Mouse (Mus musculus): Measurements from ENCODE around the gene Brix1.
"Not testable (repeated sequence)": the region's sequence is repeated elsewhere in the genome, so short reads cannot be mapped to it uniquely, and the experiment has no call there.

The Brix1 gene

DNA sequence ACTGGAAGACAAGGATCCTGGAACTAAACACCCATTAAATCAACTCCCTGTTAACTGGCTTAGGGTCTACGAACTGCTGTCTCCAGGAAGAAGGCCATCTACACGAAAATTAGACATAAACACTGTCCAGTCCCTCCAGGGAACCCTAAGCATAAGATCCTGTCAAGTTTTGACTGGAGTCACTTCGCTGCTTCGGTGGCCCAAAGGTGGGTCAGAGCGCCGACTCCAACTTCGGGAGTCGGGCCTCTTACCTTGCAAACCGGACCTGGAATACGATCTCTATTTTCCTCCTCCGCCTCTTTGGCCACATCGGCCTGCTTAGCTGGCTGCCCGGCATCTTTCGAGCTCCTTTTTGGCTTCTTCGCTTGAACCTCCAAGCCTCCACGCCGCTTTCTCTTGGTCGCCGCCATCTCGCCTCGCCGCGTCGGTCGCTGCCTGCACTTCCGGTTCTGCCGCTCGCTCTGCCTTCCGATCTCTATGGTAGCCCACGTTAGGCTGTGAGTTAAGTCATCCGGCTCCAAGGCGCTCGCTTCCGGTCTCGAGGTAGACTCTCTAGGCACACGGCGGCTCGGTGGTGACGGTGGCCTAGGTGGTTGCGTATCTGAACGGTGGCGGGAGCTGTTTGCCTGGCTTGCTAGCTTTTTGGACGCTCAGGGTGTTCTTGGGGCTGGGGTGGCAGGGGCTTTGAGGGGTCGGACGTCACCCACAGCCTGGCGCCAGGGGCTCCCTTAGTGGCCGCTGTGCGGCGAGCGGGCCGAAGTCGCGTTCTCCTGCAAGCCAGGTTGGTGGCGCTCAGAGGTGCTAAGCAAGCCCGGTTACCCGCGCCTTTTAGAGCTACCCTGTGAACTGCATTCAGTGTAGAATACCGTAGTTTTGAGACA is at the start of gene Brix1, which contains the start of gene Rad1:
TSS of gene Brix1 (minus strand) at position 464 of the 881 bp plus-strand sequence.
TSS of gene Rad1 (plus strand) at position 535 of the 881 bp plus-strand sequence.
- DNase-seq (ENCODE audit: low read depth, low spot score), result peak; percentile 98

DNA sequence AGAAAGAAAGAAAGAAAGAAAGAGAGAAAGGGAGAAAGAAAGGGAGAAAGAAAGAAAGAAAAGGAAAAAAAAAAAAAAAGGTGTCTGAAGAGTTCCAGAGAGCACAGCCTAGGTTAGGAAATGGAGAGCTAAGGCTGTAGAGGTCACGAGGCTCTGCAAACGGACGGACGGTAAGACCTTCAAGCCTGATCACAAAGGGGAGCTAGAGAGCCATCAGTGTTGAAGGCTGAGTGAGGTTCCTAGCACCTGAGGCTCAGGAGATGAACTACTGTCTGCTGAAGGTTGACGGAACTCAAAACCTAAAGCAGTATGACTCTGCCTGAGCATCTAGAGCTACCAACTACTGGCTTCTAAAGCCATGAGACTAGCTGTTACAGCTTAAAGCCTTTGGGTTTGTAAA is 48.8 kb upstream of the Brix1 start:
- DNase-seq (ENCODE audit: low read depth, low spot score), result no peak

DNA sequence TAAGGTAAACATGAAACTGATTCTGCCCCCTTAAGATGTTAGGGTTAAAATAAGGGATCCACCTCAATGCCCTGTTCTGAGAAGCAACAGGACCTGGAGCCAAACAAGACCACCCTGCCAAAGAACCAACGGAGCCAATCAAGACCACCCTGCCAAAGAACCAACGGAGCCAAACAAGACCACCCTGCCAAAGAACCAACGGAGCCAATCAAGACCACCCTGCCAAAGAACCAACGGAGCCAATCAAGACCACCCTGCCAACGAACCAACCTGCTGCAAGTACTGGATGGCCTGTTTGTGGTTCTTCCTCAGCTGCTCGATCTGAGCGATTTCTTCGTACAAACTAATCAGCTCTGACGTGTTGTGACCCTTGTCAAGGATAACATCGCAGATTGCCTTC is 47.6 kb upstream of the Brix1 start:
- DNase-seq (ENCODE audit: low read depth, low spot score), result not testable (repeated sequence)

DNA sequence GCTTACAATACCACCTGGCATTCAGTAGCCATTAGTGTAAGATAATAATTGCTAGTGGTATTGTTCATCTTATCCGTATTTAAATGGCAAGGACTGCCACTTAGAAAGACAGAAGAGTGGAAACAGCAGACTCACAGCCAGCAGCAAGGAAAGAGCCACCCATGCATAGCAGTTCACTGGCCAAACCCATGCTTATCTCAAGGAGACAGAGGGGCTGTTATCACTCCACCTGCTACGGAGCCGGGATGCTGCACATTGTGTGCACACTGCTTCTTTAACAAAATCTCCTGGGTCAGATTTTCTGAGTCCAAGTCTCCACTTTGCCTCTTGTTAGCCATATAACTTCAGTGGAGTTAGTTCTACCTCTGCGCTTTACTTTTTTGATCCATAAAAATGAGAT is 45.6 kb upstream of the Brix1 start:
- DNase-seq (ENCODE audit: low read depth, low spot score), result no peak

DNA sequence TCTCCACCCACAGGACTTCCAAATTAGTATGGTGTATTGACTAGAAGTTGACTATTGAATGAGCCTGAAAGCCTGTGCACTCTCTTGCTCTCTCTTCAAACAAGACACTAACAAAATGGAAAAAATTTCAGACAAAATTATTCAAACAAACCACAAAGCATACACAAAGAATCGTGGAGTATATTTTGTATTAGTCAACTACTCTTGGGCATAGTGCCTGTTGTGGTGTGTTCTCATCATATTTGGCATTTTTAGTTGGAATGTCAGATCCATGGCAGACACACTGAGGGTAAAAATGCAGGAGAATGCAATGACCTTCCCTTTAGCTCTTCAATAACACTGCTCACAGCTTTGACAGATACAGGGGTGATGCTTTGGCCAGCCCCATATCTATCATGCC is 40.1 kb upstream of the Brix1 start:
- DNase-seq (ENCODE audit: low read depth, low spot score), result no peak

DNA sequence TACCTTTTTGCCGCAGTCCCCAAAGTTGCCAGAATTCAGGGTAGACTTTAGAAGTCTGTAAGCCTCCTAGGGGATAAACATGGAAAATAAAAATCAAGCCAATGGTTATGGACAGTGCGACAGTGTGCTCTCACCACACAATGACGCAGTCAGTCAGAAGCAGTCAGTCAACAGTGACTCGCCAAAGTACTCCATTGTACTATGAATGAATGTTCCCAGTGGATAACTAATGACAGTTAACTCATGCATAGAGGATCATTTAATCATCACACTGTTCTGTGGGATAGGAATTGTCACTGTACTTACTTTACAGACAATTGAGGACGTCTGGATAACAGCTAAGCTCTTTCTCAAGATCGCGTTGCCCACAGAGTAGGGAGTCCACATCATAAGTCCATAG is 29.4 kb upstream of the Brix1 start:
- DNase-seq (ENCODE audit: low read depth, low spot score), result no peak

GRCm38 (mm10) chr15:10506099-10506498 is 20.4 kb upstream of the Brix1 start:
- DNase-seq (ENCODE audit: low read depth, low spot score), result no peak

- DNase-seq (ENCODE audit: low read depth, low spot score), result no peak
Observed at GRCm38 (mm10) chr15:10500838-10501719, 15.3 kb upstream of the Brix1 start.

DNA sequence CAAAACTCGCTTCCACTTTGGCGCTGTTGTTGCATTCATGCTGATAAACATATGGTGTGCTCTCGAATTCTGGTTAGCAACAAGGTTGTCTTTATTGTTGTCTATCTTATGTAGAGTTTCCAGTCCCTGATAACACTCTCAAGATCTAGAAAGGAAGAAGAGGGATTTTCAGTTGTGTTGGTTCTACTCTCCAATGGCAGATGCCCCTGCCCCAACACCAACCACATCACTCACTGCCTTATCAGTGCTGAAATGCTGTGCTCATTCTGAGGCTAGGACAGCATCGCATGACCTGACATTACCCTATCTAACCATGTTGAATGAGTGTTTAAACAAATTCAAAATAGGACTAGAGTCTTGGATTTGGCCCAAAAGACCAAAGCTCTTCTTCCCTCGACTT is 14.3 kb upstream of the Brix1 start:
- no peak for DNase-seq (ENCODE audit: low read depth, low spot score)

GRCm38 (mm10) chr15:10499593-10499992 is 13.8 kb upstream of the Brix1 start:
- DNase-seq (ENCODE audit: low read depth, low spot score), result no peak

- not testable (repeated sequence) for DNase-seq (ENCODE audit: low read depth, low spot score)
Observed at GRCm38 (mm10) chr15:10496696-10497095, 10.9 kb upstream of the Brix1 start.

DNA sequence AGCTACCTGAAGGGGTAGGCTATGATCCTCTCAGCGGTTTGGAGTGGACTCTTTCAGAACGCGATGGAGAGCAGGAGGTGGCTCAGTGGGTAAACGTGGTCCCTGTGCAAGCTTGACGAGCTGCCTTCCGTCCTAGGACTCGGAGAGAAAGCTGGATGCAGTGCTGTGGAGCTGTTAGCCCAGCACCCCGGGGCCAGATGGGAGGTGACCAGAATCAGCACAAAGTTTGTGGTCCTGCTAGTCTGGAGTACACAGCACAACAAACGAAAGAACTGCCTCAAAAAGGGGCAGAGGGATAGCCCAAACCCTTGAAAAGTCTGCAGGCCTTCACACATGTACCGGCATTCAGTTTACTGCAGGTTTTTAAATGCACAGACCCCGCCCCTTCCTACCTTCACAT is 10.2 kb upstream of the Brix1 start:
- no peak for DNase-seq (ENCODE audit: low read depth, low spot score)

DNA sequence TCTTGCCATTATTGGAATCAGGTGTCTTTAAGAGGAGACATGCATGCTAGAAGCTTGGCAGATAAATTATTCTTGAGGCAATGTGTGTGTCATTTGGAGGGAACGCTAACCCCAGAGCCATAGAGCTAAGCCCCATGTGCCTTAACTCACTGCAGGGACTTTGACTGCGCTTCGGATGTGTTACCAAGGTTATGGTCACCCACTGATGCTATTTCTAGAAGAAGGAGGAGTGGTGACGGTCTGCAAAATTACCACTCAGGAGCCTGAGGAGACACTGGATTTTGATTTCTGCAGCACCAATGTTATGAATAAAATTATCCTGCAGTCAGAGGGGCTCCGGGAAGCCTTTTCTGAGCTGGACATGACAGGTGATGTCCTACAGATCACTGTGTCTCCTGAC is 4.4 kb upstream of the Brix1 start:
- DNase-seq (ENCODE audit: low read depth, low spot score), result no peak

DNA sequence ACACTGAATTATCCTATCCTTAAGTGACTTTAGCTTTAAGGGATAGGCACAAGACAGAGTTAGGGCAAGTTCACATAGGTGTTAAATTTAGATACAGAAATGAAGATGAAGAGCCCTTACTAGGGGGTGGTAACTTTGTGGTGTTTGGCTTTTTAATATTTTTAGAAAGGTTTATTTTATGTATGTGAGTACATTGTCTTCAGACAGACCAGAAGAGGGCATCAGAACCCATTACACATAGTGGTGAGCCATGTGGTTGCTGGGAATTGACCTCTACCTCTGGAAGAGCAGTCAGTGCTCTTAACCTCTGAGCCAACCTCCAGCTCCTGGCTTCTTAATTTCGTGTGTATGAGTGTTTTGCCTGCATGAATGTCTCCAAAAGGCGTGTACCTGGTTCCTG is 1.5 kb upstream of the Brix1 start:
- DNase-seq (ENCODE audit: low read depth, low spot score), result no peak

- DNase-seq (ENCODE audit: low read depth, low spot score), result no peak
Observed at GRCm38 (mm10) chr15:10486365-10486839, 655 bp upstream of the Brix1 start.

GRCm38 (mm10) chr15:10470941-10471340 is 14.8 kb downstream of the Brix1 start:
- no peak for DNase-seq (ENCODE audit: low read depth, low spot score)

DNA sequence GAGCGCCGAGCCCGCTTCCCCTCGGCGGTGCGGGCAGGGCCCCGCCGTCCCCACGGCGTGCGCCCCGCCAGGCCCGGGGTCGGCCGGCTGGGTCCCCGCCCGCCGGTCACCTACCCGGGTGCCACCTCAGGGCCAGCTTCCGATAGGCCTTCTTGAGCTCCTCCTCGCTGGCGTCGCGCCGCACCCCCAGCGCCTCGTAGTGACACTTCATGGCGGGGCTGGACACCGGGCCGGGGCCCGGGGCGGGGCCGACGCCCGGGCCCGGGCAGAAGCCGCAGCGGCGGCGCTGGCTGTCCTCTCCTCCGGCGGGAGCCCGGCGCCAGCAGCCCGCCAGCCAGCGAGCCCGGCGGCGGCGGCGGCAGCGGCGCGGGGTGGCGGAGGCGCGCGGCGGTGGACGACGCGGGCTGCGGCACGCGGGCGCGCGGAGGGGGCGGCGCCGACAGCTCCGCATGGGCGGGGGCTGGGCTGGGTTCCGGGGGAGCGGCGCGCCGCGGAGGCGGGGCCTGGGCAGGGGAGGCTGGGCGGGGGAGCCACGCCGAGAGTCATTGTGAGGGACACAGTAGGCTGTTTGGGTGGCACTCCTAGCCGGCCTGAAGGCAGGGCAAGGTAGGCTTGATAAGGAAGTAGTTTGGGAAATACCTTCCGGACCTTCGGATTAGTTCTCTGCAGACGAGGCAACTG is 15.5 kb downstream of the Brix1 start, which contains the start of gene Dnajc21:
TSS of gene Dnajc21 (minus strand) at position 366 of the 681 bp plus-strand sequence.
- DNase-seq (ENCODE audit: low read depth, low spot score), result no peak

- DNase-seq (ENCODE audit: low read depth, low spot score), result no peak
Observed at GRCm38 (mm10) chr15:10469641-10470150, 16.1 kb downstream of the Brix1 start.

- no peak for DNase-seq (ENCODE audit: low read depth, low spot score)
Observed at GRCm38 (mm10) chr15:10468761-10469160, 17.0 kb downstream of the Brix1 start.

DNA sequence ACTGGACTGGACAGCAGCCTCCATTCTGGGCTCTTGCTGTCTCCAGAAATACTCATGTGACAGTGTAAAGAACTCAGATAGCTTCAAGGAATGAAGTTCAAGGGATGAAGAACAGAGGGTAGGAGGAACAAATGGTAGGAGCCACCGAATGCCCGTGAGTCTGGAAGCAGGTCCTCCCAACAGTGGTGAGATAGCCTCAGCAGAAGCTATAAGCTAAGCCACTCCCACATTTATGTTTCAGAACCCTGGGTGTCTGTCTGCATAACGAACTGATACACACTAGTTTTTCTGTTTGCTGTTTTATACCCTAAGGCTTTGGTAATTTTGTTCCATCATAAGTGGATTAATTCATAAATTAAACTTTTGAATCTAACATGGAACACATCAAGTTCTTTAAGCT is 21.1 kb downstream of the Brix1 start:
- no peak for DNase-seq (ENCODE audit: low read depth, low spot score)

DNA sequence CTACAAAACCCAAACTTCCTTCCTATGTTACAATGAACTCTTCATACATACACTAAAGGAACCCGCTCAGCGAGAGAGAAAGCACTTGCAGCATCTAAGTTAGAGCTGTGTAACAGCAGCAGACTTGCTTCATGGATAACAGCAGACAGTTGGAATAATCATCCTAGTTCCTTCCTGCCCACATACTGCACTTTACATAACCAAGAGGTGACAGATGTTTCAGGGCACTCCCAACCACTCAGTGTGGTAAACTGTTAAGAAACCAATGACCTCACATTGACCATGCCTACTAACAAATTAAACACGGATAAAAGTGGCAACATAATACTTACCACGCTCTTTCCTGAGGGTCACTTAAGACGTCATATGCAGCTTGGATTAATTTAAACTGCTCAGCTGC is 22.2 kb downstream of the Brix1 start:
- peak; percentile 70 for DNase-seq (ENCODE audit: low read depth, low spot score)
